Mouse (Mus musculus) gastrocnemius, postnatal 25 days (tissue): ENCODE measurements at regions not wholly inside any gene's neighbourhood (a gene's known extent, or its start where the extent isn't known, plus 50 kb on each side); places are given as distances from the start of the nearest gene placed in this dataset.

Experiments used
- DNase-seq: peaks from one replicate; pipeline ENCODE4 v3.0.0; 2022

DNA sequence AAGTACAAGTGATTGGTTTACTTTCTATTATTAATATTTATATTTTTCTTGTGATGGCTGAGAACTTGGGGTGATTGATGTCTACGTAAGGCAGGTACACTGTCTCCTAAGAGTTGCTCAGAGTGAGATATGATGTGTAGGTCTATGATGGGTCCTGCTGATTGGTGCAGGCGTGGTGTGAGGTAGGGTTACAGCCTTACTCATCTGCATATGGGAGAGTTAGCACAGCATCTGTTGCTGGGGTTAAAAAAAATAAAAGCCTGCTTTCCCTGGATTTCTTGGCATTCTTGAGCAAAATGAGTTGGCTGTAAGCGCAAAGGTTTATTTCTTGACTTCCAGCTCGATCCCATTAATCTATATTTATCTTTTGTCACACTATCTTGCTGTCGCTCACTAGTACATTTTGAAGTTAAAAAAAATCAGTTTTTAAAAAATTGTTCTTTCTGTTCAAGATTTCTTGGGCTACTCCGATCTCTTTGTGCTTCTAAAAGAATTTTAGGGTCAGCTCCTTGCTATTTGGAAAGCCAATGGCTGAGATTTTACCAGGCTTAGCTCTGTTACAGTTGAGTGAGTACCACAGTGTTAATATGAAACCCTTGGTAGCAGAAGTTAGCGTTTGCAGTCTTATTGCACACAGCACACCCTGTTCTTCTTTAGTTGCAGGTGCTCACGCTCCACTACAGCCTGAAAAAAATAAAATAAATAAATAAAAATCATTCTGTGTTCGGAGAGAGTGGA is 482.0 kb downstream of the Plekhb2 start:
- DNase-seq = no peak

DNA sequence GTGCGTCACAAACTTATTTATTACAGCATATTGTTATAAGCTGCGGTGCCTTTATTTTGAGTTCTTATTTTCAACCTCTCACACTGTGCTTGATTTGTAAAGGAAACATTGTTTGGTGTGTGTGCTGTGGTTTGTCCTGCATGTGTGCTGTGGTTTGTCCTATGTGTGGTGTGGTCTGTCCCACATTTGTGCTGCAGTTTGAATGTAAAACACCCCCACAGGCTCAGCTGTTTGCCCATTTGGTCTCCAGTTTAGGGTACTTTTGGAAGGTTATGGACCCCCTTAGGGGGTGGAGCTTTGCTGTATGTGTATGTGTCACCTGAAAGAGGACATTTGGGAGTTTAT is 482.5 kb downstream of the Plekhb2 start:
- DNase-seq = no peak

DNA sequence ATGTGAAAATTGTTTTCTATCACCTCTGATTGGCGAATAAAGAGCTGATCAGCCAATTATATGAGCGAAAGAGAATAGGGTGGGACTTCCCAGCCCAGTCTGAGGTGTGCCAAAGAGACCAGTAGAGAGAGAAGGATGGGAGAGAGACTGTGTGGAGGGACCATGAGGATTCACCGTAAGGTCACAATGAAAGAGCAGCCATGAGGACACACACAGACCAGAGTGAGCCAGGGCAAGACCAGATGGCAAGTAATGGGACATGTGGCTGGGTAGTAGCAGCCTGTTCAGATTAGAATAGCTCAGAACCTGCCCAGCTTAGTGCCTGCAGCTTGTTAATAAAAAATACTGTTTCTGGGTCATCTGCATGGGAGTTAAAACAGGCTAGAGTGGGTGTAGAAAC is 487.9 kb downstream of the Plekhb2 start:
- DNase-seq = no peak

DNA sequence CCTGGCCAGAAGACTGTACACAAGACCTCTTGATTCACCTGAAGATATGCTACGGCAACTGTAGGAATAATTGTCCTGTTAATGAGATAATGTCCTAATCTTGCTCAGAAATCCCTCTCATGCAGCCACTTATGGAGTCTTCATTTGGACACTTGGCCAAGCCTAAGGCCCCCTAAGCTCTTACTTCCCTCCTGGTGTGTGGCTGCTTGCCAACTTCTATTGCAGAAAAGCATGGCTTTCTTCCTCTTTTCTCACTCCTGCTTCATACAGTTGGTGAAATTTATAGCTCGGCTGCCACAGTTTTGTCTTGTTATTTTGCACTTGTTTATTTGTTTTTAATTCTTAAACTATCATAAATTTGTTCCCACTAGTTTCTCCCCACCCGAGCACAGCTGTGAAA is 488.4 kb downstream of the Plekhb2 start:
- DNase-seq = no peak

DNA sequence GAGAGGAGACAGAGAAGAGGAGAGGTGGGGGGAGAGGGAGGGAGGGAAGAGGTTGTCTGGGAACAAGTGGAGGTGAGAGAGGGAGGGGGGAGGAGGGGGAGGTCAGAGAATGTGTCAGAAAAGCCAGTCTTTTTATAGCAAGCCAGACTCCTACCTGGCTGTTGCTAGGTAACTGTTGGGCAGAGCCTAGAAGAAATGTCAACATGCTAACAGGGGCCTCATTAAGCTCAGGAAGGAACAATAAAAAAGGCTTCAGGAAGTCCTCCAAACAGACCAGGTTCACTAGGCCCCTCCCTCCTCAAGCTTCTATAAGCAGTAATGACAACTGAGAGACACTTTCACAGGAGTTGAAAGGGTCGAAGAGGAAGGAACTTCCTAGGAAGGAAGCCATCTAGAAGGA is 494.8 kb downstream of the Plekhb2 start:
- DNase-seq = no peak

DNA sequence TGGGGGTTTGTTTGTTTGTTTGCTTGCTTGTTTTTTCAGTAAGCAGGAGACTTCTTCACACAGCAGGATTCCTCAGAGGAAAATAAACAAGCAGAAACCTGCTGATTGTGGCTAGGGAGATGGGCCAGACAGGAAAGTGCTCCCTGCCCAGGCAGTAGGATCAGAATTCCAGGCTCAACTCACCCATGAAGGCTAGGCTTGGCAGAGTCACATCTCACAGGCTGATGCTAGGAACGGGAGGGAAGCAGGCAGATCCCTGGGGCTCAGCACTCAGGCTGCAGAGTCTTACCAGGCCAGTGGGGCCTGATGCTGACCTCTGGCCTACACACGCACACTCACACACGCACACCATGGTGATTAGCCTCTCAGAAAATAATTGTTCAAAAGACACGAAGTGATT is 498.5 kb downstream of the Plekhb2 start:
- no peak for DNase-seq

DNA sequence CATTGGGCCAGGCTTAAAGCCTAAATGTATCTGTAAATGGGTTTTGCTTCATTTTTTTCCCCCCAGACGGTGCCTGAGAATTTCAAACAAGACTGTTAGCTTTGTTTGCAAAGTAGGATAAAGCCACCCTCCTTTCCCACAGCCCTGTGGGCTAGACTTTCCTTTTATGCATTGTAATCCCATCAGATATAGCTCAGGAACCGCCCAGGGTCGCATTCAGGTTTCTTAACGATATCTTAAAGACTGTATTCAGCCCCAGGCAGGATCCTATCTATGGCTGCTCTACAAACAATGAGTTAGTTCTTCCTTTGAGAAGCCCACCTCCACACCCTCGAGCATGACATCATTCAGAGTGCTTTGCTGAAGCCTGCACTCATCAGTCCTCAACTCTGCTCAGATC is 509.2 kb downstream of the Plekhb2 start:
- DNase-seq = no peak

DNA sequence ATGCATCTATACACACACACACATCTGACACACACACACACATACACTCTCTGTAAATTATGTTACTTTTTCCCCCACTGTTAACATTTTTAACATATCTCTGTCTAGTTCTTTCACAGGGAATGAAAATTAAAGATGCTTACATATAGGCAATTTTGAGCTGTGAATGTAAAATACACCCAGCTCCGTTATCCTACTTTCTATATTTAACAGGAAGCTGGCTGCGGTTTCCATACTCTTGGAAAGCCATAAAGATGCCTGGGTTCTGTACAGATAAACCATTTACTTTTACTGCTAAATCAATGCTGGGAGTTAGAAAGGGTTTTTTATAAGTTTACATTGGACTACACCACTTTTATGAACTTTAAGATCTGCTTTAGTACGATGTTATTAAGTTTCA is 511.7 kb downstream of the Plekhb2 start:
- no peak for DNase-seq

DNA sequence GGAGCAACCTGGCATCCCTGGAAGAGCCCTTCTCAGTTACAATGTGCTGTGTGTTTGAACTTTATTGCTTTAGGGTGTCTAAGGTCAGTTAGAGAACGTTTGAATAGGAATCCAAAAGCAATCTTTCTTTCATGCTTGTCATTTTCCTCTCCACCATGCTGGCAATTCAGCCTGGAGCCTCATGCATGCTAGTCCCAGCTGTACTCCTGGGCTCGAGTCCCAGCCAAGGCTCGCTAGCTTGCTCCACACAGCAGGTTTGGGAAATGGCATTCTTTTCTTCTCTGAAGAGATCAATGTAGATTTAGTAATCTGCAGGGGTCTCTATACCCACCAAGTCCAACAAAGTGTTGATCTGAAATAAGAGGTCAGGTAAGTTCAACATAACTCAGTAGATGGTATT is 513.1 kb downstream of the Plekhb2 start:
- DNase-seq = no peak

DNA sequence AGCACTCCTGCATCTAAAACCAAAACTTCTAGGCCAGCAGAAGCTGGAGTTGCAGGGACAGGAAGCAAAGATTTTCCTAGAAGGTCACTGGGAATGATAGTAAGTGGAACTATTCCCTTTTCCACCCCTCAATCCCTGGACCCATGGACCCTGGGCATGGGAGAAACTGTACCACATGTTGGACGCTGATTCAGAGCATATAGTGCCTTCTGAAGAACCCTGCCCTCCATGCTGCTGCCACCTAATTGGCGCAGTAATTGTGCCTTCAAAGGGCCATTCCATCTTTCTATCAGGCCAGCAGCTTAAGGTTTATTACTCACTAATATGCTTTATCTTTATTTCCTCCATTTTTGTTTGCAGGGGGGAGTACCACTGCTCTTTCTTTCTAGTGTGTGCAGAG is 516.8 kb downstream of the Plekhb2 start:
- no peak for DNase-seq

DNA sequence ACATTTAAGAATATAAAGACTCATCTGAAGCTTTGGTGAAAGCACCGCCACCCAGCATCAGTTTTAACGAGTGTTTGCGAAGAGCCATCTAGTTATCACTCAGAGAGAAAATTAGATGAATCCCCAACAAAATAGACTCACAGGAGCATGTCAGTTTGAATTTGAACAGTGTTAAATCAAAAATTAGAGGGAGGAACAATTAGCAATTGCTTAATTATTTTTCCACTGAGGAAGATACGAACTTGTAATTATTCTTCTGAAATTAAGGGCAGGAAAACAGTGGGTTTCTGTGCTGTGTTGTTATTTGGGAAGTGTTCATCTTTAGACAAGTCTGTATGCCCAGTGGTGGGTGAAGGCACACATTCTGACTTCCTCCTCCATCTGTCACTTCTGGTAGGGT is 523.0 kb downstream of the Plekhb2 start:
- DNase-seq = no peak

DNA sequence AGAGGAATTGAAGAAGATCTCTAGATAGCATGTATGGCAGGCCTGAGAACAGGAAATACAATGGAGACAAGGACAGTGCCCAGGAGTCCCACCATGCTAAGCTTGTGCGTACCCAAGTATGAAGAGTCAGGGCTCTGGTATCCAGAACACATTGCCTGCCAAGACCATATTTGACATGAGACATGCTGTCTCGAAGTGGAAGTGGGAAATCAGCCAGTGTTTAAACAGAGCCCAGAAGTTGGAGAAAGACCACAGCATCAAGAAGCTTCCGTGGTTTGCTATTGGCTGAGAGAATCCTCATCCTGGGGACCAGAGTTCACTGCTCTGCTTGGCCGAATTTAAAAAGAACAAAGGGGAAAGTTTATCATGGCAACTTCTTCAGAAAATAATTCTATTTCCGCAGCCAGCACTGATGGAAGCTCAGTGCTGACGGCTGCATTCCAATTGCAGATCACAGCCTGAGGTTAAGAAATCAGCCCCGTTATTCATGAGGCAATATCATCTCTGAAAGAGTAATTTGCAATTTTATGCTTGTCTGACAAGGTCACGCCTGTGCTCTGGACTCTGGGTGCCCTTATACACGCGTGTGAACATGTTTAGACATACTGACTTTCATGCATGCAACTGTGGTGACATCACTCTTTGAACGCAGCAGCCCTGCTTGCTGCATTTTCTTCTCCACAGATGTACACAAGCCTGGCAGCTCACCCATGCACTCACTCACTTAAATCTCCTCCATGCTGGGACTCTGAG is 531.0 kb downstream of the Plekhb2 start:
- no peak for DNase-seq

DNA sequence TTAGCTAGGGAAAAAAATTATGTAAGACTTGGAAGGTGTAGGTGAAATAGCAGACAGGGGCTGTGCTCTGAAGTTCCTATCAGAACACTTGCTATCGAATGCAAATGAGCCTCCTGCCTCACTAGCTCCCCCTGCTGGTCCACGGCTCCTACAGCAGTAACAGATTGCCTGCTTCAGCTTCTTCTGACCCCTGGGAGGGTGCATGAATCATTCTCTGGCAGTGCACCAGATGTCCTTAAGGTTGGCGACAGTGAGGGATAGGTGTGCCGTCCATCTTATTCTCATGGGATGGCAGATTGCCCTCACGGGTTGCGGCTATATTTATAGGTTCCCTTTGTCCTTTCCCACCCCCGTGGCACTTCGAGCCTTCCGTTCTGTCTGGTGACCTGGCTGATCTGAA is 535.7 kb downstream of the Plekhb2 start:
- peak; percentile 12 for DNase-seq

DNA sequence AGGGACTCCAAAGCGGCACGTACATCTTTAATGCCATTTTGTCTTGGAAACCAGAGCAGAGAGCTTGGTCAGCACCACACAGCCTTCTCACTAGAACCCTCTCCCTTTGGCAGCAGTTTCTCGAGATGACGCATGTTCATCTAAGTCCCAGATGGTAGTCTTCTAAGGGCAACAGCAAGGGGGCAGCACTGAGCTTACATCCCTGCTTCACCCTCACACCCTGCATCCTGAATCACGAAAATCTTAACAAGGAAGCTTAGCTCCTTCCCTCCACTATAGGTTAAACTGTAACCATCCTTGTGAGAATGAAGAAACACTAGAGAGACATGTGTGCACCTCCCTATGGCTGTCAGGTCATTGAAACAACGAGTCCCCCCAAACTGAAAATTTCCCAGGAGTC is 538.4 kb downstream of the Plekhb2 start:
- DNase-seq = no peak

DNA sequence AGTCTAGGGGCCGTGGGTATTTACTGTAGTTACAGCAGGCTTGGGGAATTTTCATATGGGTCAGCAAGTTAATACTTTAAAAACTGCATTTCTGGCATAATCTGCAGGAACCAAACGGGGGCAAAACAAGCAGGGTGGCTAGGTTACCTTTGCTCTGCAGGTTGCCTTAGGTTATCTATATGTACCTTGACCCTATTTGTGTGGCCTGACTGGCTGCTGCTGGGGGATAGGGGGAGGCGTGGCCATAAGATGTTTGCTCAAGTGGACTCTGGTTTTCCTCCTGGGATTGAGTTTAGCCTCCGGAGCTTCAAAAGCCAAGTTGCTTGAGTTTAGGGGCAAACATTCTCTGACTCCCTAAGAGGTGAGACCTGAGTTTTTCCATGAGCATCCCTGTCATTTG is 540.6 kb downstream of the Plekhb2 start:
- DNase-seq = no peak

DNA sequence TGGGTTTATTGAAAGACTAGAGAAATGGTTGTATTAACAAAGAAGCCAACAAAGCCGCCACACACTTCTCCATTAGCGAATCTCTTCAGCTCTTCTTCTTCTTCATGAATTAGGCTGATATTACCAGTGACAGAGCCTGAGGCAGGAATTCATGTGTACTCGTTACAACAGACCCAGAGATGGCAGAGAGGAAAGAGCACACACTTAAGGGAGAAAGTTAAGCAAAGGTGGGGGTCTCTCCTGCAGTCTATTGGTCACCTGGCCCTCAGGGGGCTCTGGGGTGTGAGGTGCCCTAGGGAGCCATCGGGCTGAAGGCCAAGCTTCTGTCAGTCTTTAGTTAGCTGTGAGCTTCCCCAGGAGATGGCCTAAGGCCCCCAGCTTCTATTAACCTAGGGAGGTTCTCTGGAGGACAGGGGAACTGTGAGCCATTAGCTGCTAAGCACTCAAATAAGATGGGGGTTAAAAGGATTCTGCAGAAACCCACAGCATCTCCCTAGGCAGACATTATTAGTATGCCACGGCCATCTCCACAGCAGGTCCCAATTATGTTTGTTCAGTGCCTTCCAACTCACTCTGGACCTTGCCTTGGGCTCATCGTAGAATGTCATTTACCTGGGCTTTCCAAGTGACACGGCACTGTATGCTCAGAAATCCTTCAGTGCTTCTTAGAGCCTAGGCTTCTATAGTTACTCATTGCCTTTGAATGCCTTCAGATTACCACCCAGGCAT is 541.2 kb downstream of the Plekhb2 start:
- no peak for DNase-seq

DNA sequence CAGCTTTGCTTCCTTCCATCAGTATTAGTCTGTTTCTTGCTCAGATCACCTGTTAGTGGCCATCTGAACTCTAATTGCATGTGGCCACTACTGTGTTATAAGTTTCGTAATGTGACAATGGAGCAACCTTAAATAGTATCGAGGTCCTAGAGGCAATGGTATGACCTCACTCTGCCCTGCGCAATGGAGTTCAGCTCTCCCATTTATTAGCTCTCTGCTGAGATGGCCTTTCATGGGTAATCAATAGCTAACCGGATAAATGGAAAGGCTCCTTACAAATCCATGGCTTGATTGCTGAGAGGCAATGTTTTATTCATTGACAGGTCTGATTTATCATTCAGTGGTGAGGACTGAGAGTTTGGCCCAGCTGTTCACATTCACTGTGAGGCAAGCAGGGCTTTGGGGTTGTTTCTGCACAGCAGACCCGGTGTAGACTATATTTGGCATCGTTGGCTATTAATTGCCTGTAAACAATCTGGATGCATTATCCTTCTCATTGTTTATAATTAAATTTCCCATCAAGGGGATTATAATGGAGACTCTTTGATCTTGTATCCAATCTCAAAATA is 543.9 kb downstream of the Plekhb2 start:
- no peak for DNase-seq

DNA sequence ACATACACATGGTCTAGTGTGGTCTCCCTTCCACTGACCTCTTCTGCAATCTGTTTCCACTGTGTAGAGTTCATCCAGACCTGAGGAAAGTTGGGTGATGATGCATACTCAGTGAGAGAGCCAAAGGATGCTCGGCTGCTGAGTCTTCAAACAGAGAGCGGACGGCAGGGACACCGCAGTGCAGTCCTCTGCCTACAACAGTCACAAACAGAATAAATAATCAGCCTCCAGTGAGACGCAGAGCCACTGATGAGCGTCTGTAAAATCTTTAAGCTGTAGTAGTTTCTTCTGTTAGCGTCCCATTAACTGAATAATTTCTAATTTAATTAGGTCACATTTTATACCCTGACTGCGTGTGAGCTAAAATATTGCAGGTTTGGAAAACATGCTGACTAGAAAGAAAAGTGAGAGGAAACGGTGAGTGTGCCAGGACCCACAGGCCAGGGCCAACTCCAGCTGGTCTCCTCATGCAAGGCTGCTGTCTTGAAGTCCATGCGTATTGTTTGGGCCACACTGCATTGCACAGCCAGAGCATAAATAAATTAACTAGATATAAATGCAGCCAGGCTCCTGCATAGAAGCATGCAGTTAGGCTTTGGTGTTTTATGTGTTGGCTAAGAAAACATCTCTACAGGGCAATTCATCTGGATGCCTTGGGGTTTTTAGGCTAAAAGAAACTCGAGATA is 551.0 kb downstream of the Plekhb2 start:
- no peak for DNase-seq

DNA sequence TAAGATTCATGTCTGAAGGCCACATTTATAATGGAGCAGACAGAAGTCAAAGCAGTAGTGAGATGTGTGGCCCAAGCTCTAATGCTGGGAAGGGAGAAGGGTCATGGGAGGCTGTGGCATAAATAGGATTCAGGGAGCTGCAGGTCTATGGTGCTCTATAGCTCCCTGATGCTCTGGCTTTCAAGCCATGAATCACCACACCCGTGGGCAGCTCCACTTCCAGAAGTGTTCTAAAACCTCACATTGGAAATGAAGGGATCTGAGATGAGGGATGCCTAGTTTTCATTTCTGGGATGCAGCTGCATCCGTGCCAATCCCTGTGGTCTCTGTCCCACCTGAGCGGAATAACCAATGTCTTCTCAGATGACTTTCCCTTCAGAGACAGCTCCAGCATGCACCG is 553.2 kb downstream of the Plekhb2 start:
- DNase-seq = no peak

DNA sequence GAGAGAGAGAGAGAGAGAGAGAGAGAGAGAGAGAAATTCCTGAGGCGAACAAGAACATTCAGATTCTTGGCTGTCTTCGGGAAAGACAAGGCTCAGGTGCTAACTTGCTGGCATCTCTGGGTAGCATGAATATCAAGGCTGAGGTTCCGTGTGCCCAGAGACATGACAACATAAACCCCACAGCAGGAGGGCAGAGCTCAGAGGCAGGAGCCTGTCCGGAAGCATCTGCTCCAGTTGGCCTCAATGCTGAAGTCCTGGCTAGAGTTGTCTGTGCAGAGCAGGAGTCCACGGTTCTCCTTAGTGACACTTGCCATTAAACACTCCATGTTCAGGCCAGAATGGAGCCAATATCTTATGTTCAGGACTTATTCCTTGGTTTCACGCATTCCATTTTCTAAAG is 555.6 kb downstream of the Plekhb2 start:
- no peak for DNase-seq

DNA sequence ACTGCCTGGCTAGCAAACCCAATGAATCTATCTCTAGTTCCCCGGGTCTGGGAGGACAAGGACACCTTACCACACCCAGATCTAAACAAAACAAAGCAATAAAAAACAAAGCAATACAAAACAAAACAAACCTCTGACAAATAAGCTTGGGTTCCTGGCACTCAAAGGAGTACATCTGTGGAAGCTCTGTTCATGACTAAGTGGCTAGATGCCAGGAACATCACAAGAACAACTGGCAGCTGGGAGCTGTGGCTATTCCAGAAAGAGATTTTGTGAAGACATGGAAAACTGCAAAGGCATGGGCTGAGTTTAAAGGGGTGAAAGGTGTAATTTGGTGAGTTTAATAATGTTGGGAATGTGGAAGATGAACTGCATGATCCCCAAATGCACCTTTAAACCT is 565.9 kb downstream of the Plekhb2 start:
- peak; percentile 17 for DNase-seq

DNA sequence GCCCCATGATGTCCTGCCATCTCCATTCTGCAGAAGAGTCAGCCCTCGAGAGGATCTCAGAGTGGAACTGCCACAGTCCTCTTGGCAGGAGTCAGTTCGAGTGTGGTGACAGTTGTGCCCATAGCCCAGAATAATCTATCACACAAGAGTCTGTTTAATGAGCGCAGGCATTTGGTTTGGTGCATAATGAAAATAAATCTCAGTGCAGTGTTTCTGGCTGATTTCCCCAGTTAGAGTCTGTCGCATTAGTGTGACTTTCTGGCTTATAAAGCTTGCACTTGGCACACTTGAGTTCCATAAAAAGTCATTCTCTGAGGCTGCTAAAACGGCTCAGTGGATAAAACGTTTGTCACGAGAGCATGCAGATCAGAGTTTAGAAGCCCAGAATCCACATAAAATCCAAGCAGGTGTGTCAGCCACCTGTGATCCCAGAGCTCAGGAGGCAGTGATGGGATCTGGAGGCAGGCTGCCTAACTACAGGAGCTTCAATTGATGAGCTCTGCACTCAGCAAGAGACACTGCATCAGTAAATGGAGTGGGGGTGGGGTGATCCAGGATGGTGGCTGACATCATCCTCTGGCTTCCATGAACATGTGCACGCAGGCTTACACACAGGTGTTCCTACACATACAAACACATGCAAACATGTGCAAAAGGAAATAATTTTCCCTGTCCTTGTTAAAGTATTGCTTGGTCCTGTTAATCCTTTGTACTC is 578.5 kb downstream of the Plekhb2 start:
- DNase-seq = no peak
